Mouse (Mus musculus) stomach, postnatal 0 days (tissue): ENCODE measurements around the gene Col25a1. TPM values are rescaled to one million over a fixed set of nuclear protein-coding genes. Genes with fewer than 3 reads are reported as not detected.

Experiments used
- ATAC-seq: fragments of 200-750 bp; cut with Nextera tagmentation; 2 replicates; pipeline ENCODE4 v1.8.0; 2017; ENCODE audit not compliant: low FRiP score, low TSS enrichment
- DNase-seq: peaks from one replicate; pipeline ENCODE4 v3.0.0-alpha.2; 2016; ENCODE audit warnings: low spot score
- H3K27ac ChIP-seq: fragments of 300-500 bp; sonication (generic); replicated peaks from 2 replicates; pipeline ENCODE4 v1.5.1; 2014; ENCODE audit warnings: mild to moderate bottlenecking, control low read depth
- H3K27me3 ChIP-seq: fragments of 300-500 bp; sonication (generic); 2 replicates; pipeline ENCODE4 v1.6.1; 2014; ENCODE audit warnings: low read length; ENCODE audit not compliant: control insufficient read depth, insufficient read depth
- H3K36me3 ChIP-seq: fragments of 300-500 bp; sonication (generic); 2 replicates; pipeline ENCODE4 v1.6.1; 2014; ENCODE audit warnings: low read length, mixed read lengths; ENCODE audit not compliant: control insufficient read depth, insufficient read depth
- H3K4me1 ChIP-seq: fragments of 300-500 bp; sonication (generic); replicated peaks from 2 replicates; pipeline ENCODE4 v1.6.1; 2014; ENCODE audit warnings: antibody characterized with exemption; ENCODE audit not compliant: control insufficient read depth, insufficient read depth
- H3K4me2 ChIP-seq: fragments of 300-500 bp; sonication (generic); replicated peaks from 2 replicates; pipeline ENCODE4 v1.6.1; 2014; ENCODE audit warnings: low read depth, mild to moderate bottlenecking, control low read depth, moderate library complexity
- H3K4me3 ChIP-seq: fragments of 300-500 bp; sonication (generic); 2 replicates; pipeline ENCODE4 v1.5.1; 2014; ENCODE audit warnings: low read depth, low read length, control low read depth
- H3K9ac ChIP-seq: fragments of 300-500 bp; sonication (generic); 2 replicates; pipeline ENCODE4 v1.6.1; 2014; ENCODE audit warnings: mild to moderate bottlenecking, low read length, control low read depth, mixed read lengths
- H3K9me3 ChIP-seq: fragments of 300-500 bp; sonication (generic); 2 replicates; pipeline ENCODE4 v1.6.1; 2016; ENCODE audit warnings: low read length; ENCODE audit not compliant: control insufficient read depth
- CTCF ChIP-seq: IDR thresholded peaks from 2 replicates; pipeline ENCODE4 v1.5.1; 2016; ENCODE audit warnings: antibody characterized with exemption, low read depth, mild to moderate bottlenecking, moderate library complexity
- EP300 ChIP-seq: optimal IDR thresholded peaks from 2 replicates; pipeline ENCODE3; 2016; ENCODE audit warnings: antibody characterized with exemption
- WGBS: fragments of 180-500 bp; shearing (Covaris S2); extraction: QIAGEN DNeasy Blood & Tissue Kit; methylation state at CpG from one replicate; pipeline ENCODE4 v1.1.7; 2014; 5-methylcytosine and 5-hydroxymethylcytosine counted together
- polyA plus RNA-seq: library from polyadenylated mRNA; unstranded; fragments of >200 nt; fragmentation: Nextera tagmentation; extraction: Ambion mirVana; gene quantifications from 2 replicates; pipeline ENCODE4 v1.2.1, GENCODE M21; 2015

The Col25a1 gene
- polyA plus RNA-seq, 1 experiment from 2014 or later = 1.3 TPM

- H3K4me3 ChIP-seq = no peak overlapping the region
- no peaks in the 10 kb centered on the region for H3K27me3 ChIP-seq
- TF ChIP-seq EP300 = no peak
- no peak for TF ChIP-seq CTCF
- no peaks in the 10 kb centered on the region for H3K36me3 ChIP-seq
- no peak overlapping the region for H3K9ac ChIP-seq
- H3K27ac ChIP-seq = no peak overlapping the region
- ATAC-seq (no peak), DNase-seq (no peak)
- no peaks in the 10 kb centered on the region for H3K4me1 ChIP-seq
- no peaks in the 10 kb centered on the region for H3K9me3 ChIP-seq
- H3K4me2 ChIP-seq = no peak overlapping the region
- 86% methylated on average over 7 of the region's 7 CpGs for WGBS
Observed at GRCm38 (mm10) chr3:130236129-130236528, 104.8 kb downstream of the Col25a1 start.

GRCm38 (mm10) chr3:130237852-130238251 lies 106.6 kb downstream of the Col25a1 start:
- Histone ChIP-seq H3K4me2 (no peak overlapping the region), H3K36me3 (no peaks in the 10 kb centered on the region), H3K9ac (no peak overlapping the region), H3K4me3 (no peak overlapping the region), H3K27ac (no peak overlapping the region), H3K9me3 (no peaks in the 10 kb centered on the region), H3K4me1 (no peaks in the 10 kb centered on the region), H3K27me3 (no peaks in the 10 kb centered on the region)
- no peak for ATAC-seq
- DNase-seq = no peak
- no peak for TF ChIP-seq CTCF
- no peak for TF ChIP-seq EP300
- WGBS = 36% methylated on average over 1 of the region's 1 CpGs

DNA sequence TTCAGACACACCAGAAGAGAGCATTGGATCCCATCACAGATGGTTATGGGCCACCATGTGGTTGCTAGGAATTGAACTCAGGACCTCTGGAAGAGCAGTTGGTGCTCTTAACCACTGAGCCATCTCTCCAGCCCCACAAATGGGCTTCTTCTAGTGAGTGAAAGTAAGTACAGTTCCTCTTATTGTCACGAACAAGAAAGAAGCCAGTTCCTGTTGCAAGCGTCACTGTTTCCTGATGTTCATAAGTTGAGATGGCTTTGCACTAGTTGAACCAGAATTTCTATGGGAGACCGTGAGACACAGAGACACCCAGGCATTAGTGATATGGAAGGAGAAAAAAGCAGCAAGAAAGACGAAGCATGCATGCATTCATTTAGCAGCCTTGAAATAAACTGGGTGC lies 110.6 kb downstream of the Col25a1 start:
- 82% methylated on average over 4 of the region's 4 CpGs for WGBS
- DNase-seq = no peak
- no peaks in the 10 kb centered on the region for H3K4me1 ChIP-seq
- no peak for TF ChIP-seq EP300
- TF ChIP-seq CTCF = no peak
- no peak overlapping the region for H3K4me2 ChIP-seq
- no peak overlapping the region for H3K27ac ChIP-seq
- no peaks in the 10 kb centered on the region for H3K36me3 ChIP-seq
- no peak overlapping the region for H3K9ac ChIP-seq
- no peak overlapping the region for H3K4me3 ChIP-seq
- no peaks in the 10 kb centered on the region for H3K27me3 ChIP-seq
- no peaks in the 10 kb centered on the region for H3K9me3 ChIP-seq
- no peak for ATAC-seq

GRCm38 (mm10) chr3:130242647-130243296 lies 111.5 kb downstream of the Col25a1 start:
- Histone ChIP-seq H3K27me3 (no peaks in the 10 kb centered on the region), H3K27ac (no peak overlapping the region), H3K4me3 (no peak overlapping the region), H3K9ac (no peak overlapping the region), H3K36me3 (no peaks in the 10 kb centered on the region), H3K4me1 (no peaks in the 10 kb centered on the region), H3K9me3 (no peaks in the 10 kb centered on the region), H3K4me2 (no peak overlapping the region)
- no peak for TF ChIP-seq CTCF
- TF ChIP-seq EP300 = no peak
- no peak for ATAC-seq
- no peak for DNase-seq
- 75% methylated on average over 8 of the region's 8 CpGs for WGBS

DNA sequence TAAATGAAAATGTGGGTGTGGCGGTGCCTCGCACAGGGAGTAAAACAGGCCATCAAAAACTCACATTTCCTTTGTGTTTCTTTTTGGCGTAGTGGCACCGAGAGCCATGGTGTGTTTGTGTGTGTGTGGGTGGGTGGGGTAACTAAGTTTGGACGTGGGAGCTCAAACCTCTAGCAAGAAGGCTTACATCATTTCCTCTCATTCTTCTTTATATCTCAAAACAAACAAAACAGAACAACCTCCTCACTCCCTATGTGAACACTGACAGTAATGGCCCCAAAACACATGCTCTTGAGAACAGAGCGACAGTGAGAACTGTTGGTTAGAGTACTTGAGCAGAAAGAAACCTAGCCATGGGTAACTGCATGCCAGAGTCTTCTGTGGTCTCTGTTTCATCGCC lies 121.1 kb downstream of the Col25a1 start:
- Histone ChIP-seq H3K4me2 (no peak overlapping the region), H3K27me3 (no peaks in the 10 kb centered on the region), H3K4me1 (no peaks in the 10 kb centered on the region), H3K27ac (no peak overlapping the region), H3K9me3 (no peaks in the 10 kb centered on the region), H3K4me3 (no peak overlapping the region), H3K36me3 (no peaks in the 10 kb centered on the region), H3K9ac (no peak overlapping the region)
- 75% methylated on average over 7 of the region's 7 CpGs for WGBS
- DNase-seq (no peak), ATAC-seq (no peak)
- TF ChIP-seq EP300 (no peak), CTCF (no peak)

- DNase-seq = no peak
- H3K9ac ChIP-seq = no peak overlapping the region
- H3K9me3 ChIP-seq = no peaks in the 10 kb centered on the region
- no peaks in the 10 kb centered on the region for H3K27me3 ChIP-seq
- no peak overlapping the region for H3K4me3 ChIP-seq
- H3K36me3 ChIP-seq = no peaks in the 10 kb centered on the region
- TF ChIP-seq CTCF = no peak
- no peak for TF ChIP-seq EP300
- ATAC-seq = no peak
- H3K4me1 ChIP-seq = no peaks in the 10 kb centered on the region
- 75% methylated on average over 3 of the region's 3 CpGs for WGBS
- H3K4me2 ChIP-seq = no peak overlapping the region
- no peak overlapping the region for H3K27ac ChIP-seq
Observed at GRCm38 (mm10) chr3:130256059-130256458, 124.8 kb downstream of the Col25a1 start.
